Mouse (Mus musculus): ENCODE results near the gene Klhl29.

Gene Klhl29

DNA sequence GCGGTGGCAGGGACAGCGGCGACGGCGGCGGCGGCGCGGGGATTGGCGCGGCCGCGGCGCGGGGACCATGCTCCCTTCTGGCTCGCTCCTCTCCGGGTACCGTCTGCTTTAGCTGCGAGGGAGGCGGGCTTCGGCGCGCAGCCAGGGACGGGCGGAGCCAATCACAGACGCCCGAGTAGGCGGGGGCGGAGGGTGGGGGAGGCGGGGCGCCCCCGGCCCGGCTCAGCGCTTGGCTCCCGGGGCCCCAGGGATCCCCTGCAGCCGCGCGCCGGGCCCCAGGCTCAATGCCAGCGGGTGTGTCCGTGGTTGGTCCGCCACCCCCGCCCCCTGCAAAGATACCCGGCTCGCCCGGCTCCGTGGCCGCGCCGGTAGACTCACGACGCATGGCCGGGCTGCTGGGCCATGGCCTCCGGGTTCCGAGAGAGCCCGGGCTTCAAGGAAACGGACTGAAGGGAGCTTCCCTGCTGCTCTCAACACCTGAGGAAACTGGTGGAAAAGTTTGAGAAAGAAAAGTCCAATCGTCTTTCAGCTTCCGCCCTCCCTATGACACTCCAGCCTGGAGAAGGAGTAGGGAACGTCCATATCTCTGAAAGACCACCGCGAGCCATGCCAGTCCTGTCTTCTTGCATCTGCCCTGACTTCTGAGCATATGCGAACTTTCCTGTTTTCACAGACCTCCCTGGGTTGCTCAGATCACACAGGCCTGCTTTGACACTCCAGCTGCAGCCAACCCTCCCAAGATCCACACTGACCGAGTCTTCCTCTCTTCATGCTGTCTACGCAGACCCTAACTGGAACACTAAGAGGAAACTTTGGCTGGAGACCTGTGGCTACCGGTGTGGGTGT lies at the start of gene Klhl29:
Gene Klhl29 (minus strand): TSS at position 67 of the 846 bp plus-strand sequence.
- DNase-seq (ENCODE audit: extremely low read depth, low read depth): no peak

DNA sequence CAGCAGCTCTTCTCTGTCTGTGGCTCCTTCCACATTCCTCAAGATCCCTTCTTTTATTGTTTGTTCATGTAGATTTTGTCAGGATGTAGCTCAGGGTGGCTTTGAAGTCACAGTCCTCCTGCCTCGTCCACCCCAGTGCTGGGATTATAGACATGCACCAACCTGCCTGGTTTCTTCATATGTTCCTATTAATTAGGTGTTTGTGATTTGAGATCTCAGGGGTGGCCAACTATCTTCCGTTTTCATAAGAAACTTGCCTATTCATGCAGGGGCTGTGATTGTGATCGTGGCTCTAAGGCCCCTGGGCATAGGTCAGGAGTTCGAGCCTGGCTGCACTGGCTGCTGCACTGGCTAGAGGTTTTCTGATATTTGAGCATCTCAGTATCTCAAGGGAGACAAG lies 49.8 kb upstream of the Klhl29 start:
- DNase-seq (ENCODE audit: extremely low read depth, low read depth): no peak

DNA sequence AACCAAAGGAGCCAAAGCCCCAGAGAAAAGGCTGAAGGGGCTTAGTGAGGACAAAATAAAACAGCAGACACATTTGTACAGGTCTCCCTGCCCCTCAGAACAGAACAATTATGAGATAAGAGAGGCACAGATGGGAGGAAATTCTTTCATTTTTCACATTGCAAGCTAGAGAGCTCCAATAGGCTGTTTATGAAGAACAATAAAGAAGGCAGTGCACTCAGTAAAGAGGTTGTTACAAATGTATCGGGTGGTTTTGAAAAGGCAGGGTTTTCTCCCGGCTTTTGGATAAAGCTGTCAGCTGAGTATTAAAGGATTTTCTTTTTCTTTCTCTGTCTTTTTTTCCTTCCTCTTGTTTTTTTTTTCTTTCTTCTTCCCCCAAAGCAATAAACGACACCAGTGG lies 40.3 kb upstream of the Klhl29 start:
- DNase-seq (ENCODE audit: extremely low read depth, low read depth): no peak

DNA sequence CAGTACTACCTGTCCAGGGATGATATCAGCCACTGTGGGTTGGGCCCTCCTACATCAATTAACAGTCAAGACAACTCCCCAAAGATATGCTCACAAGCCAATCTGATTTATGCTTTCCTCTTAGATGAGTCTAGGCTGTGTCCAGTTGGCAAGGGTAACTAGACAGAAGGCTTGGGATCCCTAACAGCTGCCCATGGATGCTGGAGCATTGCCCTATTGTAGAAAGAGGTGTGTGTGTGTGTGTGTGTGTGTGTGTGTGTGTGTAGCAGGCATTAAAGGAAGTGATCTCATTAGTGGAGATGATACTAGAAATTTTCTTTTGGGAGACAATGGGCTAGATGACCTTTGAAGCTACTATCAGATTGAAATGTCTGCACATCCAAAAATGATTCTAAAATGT lies 38.5 kb upstream of the Klhl29 start:
- no peak for DNase-seq (ENCODE audit: extremely low read depth, low read depth)

DNA sequence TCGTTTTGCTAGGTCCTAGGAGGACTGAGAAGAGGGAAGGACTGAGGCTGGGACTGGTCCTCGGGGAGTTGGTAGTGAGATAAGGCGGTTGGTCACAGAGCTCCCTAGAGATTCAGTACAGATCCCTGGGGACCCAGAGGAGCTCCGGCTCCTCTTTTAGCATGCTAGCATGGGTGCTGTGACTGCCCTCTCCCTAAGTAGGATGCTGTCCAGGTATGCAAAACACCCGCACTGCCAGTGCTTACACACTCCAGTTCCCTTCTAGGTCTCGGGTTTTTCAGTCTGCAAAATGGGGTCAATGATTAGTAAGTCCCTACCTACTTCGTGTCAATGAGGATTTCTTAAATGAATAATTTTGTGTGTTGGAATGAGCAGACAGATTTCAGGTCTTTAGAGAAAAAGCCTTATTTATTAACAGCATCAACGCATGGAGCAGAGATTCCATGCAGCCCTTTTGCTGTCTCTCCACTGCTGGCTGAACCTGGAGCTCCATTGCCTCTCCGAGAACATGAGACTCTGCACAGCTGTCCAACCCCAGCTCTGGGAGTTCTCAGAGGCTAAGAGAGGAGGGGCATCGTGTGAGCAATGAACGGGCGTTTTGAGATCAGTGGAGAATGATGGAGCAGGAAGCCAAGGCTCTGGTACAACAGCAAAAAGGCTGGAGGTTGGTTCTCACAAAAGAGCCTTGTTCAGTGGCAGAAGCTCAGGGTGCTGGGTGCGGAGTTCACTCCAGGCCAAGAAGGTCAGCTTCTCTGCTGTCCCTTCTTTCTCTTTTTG lies 36.5 kb upstream of the Klhl29 start:
- DNase-seq (ENCODE audit: extremely low read depth, low read depth): no peak

DNA sequence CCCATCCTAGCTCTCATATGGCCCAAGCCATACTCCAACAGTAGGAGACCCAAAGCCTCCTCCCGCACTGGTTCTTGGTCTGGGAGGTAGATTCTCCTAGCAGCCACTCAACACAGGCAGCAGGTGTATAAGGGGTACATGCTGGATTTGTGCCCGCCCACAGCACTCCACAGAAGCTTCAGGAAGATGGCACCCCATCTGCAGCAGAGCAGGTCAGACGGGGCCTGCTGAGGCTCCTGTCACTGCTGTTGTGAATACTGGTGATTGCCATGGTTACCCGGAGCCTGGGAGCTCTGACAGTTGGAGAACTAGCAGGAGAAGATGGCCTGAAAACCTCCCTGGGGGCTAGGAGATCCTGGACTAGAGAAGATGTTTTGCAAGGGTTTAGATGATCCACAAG lies 35.9 kb upstream of the Klhl29 start:
- DNase-seq (ENCODE audit: extremely low read depth, low read depth): no peak

DNA sequence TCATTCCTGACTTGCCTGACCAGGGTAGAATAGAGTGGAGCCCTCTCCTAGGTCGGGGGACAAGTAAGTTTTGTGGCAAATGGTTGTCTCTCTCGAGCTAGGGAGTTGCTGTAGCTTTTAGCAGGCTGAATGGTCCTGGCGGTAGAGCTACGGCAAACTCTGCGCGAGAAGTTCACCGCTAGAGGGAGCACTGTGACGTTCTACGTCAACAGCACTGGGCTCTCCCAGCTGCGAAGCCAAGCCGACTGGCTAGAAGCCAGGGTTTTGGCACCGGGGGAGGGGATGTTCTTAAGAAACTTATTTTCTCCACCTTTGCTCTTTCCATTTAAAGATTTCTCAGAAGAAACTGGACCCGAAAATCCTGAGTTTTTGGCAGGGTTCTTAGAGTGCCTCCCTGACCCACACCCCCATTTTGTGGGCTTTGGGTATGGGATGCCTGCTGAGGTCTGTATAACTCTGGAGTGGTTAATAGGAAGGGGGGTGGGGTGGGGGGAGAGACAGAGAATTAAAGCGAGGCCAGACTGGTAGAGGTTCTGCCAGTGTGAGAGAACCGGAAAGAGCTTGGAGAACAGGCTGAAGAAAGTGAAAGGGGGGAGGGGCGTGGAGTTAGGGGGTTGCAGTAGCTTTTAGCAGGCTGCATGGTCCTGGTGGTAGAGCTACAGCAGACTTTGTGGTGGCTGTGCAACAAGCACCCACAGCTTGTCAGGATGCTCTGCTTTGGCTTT lies 35.1 kb upstream of the Klhl29 start:
- DNase-seq (ENCODE audit: extremely low read depth, low read depth): no peak

DNA sequence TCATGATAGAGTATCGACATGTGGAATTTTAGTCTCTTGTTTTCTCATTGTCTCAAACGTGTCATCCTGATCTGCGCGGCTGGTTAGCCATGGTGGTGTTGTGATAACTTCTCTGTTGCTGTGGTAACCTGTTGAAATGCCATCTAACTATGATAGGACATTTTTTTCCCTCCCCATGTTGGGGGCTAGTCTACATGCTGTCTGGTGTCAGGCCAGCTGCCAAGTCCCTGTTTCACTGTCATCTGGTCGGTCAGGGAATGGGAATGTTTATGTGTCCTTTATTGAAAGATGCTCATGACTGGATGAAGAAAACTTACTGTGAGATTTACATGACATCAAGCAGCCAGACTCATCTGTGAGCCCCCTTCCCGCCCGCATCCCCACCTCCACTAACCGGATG lies 31.7 kb upstream of the Klhl29 start:
- no peak for DNase-seq (ENCODE audit: extremely low read depth, low read depth)

DNA sequence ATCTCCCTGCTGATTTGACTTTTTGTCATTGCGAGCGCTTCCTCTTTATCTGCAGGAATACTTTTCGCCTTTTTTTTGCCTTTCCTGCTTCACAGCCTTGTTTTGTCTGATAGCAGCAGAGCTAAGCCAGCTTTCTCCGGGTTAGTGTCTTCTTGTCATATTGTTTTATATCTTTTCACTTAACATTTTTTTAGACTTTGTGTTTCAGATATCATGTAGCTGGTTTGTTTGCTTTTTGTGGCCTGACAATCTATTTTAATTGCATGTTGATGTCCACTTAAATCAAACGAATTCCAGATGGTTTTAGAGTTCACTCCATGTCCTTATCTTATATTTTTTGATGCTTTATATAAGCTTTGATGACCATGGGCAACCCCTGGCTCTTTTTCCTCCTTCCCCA lies 21.9 kb upstream of the Klhl29 start:
- DNase-seq (ENCODE audit: extremely low read depth, low read depth): no peak

DNA sequence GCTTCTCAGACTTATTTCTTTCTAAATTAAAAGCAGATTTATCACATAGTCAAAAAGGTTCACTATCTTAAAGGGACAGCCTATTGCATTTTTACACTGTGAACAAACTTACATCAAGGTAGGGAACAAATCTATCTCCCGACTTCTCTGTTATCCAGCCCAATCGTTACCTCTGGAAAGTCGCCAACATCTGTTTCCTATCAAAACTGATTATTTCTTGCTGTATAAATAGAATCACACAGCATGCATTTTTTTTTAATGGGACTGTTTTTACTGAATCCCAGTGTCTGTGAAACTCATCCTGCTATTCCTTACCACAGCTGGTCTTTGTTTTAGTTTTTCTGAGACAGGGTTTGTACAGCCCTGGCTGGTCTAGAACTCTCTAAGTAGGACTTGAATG lies 19.7 kb upstream of the Klhl29 start:
- no peak for DNase-seq (ENCODE audit: extremely low read depth, low read depth)

DNA sequence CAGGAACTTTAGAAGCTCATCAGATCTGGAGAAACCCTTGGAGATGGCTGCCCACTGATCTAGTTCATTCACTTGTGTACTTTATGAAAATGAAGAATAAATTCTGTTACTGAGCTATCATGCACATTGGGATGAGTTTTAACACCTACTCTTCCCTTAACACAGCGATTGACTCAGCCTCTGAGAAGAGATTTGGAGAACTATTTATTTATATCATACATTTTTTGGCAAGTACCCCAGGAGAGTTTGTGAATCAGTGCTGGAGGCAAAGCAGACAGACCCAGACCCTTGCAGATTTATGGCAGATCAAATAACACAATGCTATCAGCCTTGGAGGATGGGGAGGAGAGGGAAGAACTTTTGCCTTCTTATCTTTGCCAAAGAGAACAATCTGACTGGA lies 11.6 kb upstream of the Klhl29 start:
- no peak for DNase-seq (ENCODE audit: extremely low read depth, low read depth)

DNA sequence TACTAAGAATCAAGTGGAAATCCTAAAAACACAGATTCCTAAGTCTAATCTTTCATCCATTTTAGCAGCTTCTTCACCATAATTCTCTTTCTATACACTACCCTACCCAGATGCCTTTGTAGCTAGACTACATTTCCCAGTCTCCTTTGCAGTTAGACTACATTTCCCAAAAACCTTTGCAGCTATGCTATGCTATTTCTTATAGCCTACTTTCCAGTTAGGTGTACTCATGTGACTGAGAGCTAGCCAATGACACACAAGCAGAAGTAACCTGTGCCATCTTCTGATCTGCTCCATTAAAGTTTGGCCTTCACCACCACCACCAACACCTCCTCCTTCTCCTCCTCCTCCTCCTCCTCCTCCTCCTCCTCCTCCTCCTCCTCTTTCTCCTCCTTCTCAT lies 11.2 kb upstream of the Klhl29 start:
- DNase-seq (ENCODE audit: extremely low read depth, low read depth): no peak

DNA sequence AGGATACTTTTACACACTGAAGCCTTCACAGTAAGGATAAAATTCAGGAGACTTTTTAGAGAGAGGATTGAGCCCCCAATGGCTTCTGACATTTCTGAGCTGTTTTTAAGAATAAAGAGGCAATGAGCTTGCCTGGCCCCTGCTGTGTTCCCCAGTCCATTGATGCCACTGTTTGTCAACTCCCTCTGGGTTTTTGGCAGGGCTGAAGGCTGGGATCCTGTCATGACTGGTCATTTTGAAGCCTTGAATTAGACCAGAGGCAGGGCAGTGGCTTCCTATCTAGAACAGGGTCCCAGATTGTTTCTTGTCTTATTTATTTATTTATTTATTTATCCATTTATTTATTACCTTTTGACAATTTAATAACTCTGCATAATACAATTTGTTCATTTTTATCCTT lies 6.2 kb upstream of the Klhl29 start:
- no peak for DNase-seq (ENCODE audit: extremely low read depth, low read depth)

DNA sequence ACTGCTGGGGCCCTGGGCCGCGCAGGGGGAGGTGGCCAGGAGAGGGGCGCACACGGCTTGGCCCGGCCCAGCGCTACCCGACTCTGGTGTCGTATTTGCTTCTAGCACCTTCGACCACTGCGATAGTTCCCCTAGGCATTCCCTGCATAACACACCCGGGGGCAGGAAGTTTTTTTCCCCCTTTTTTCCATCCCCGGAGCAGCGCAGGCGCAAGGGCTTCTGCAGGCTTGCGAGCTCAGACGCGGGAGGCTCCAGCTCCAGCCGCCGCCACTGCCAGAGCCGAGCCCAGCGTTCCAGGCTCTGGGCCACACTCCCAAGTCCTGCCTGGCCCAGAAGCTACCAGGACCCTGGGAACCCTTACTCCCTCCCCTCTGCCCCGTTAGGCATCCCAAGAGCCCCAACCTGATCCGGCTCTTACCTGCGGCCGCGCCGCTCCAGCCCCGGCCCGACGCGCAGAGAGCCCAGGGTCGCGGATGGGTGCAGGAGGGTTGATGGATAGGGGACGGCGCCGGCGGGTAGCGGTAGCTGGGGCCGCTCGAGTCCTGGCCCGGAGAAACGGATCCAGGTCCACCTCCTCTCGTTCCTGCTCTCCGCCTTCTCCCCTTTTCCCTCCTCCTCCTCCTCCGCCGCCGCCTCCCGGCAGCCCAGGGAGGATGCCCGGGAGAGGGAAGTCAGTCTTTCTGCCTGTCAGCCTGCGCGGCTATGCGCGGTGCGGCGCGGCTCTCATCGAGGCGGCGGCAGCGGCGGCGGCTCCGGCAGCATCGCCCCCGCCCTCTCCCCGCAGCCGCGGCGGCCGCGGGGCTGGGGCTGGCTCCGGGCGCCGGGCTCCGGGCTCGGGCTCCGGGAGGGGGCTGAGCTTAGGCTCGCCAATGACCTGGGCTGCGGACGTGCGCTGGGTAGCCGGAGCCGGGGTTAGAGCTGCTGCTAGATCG lies 532 bp downstream of the Klhl29 start:
- DNase-seq (ENCODE audit: extremely low read depth, low read depth): no peak

DNA sequence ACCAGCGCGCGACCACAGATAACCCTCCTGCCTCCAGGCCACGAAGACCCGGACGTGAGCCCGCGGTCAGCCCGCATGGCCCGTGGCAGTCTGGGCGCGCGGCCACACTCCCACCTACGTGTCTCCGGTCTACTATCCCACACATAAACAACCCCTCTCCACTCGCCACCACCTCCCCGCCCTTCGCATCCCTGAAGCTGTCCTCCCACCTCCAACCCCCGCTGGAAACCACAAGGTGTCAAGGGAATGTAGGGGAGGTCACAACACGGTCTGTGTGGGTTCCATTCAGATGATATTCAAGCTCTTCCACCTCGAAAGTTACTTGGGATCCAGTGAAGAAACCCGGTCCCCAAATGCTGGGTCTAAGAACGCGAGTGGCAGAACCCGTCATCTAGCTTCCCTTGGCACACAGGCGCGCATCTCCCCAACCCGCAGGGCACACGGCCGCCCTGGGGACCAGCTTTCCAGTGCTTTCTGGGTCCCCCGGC lies 1.2 kb downstream of the Klhl29 start:
- no peak for DNase-seq (ENCODE audit: extremely low read depth, low read depth)

DNA sequence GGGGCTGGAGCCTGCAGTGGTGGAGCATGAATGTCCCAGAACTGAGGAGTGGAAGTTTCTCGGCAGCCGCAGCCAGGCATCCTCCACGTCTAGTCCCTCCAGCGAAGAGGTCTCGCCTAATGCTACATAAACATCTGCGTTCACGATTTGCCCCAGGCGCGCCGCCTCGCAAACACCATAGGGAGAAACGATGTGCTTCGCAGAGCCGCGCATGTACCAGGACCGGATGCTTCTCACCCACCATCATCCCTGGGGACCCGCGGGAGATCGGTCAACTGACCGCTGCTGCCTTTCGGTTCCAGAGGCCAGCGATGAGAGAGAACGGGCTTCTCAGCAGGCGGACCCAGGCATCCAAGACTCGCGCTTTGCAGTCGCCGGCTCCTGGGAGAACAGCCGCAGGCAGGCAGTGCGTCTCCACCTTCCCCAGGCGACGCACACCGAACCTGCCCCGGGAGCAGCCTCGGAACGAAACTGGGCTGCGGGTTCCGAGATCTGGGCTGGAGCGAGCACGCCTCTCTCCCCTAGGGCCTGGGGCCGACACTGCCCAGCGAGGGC lies 1.8 kb downstream of the Klhl29 start:
- no peak for DNase-seq (ENCODE audit: extremely low read depth, low read depth)

DNA sequence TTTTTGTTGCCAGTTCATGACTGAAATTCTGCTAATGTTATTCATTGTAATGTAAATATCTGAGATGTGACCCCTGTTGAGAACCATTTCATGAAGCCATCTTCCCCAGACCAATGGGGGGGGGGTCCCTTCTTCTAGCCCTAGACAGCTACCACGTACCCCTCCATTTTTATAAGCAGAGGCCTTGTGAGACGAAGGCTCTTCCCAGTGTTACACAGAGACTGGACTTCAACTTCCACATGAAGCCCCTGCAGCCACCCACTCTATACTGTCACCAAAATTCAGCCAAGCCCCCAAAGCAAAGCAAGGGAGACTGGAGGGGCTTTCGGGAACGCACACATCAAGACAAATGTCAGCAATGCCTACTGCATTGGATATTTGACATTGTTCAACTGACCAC lies 6.1 kb downstream of the Klhl29 start:
- no peak for DNase-seq (ENCODE audit: extremely low read depth, low read depth)

DNA sequence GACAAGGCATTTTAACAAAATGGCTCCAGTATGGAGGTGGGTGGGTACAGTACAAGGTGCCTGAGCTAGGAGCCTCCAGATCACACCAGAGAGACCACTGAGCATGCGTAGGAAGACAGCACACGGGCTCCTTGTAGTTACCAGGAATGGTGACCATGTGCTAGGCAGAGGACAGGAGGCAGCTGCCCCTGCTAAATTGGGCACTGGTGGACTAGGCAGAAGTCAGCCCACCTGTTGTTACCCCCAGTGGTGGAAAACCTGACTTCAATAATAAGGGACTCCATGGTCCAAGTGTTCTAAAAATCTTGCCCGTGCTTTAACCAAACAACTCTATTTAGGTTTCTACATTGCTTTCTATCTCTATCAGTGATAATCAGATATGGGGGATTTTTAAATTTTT lies 10.6 kb downstream of the Klhl29 start:
- no peak for DNase-seq (ENCODE audit: extremely low read depth, low read depth)

DNA sequence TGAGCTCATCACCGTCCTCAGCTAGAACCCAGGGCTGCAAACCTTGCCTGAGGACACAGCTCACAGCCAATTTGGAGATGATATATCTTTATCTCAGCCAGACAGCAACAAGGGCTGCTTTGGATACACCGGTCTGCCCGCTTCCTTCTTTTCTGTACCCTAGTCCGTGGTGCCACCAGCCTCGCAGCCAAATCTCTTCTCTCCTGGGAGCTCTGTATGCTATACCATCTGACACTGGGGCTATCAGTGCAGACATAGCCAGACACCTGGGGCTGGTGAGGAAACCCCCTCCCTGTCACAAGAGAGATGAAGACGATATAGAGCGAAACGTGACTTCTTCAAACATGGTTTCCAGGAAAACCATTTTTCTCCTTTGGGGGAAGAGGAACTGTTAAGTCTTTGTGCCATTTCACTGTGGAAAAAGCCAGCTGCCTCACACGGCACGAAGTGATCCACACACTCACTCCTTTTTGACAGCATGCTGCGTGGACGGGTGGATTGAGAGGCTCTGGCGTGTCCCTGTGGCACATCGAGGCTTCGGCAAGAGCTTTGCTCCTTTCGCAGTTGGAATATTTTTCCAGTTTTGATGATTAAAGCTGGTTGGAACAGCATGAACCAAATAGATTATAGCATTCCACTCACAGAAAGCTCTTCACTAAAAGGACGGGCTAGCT lies 11.4 kb downstream of the Klhl29 start:
- no peak for DNase-seq (ENCODE audit: extremely low read depth, low read depth)

DNA sequence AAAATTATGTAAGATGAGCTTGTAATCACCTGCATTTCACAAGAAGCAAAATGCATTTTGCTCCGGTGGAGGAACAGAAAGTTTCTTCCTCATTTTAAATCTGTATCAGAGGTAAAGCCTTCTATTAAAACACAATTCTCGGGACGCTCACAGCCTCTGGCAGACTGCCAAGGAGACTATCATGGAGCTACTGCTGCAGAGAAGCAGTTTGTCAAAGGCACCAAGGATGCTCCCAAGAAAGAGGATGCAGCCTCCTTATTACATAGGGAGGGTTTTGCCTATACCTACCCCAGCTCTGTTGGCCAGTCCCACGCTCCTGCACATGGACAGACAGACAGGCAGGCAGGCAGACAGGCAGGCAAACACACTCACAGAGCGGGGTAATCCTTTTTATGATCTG lies 16.4 kb downstream of the Klhl29 start:
- DNase-seq (ENCODE audit: extremely low read depth, low read depth): no peak
